Mouse (Mus musculus) lung, postnatal 0 days (tissue): ENCODE data around the gene St6galnac5.

ENCODE experiments used
- CTCF ChIP-seq: IDR thresholded peaks from 2 replicates; pipeline ENCODE4 v1.5.1; 2016; ENCODE audit warnings: antibody characterized with exemption, mild to moderate bottlenecking
- EP300 ChIP-seq: IDR thresholded peaks from 2 replicates; pipeline ENCODE4 v1.6.1; 2016; ENCODE audit warnings: antibody characterized with exemption, mild to moderate bottlenecking, control low read depth

DNA sequence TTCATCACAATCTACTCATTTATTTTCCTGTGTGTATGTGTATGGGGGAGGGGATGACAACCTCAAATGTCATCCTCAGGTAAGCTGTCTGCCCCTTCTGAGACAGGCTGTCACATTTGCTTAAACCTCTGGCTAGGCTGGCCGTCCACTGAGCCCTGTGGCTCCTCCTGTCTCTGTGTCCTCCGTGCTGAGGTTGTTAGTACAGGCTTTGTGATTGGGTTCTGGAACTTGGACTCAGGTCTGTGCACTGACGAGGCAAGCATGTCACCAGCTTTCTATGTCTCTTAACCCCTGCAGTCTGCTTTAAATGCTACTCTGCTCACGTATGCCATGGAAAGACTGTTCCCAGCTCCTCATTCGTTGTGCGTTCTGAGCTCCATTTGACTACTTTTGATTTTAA lies 205.7 kb downstream of the St6galnac5 start:
- TF ChIP-seq EP300 (no peak), CTCF (no peak)
